Mouse (Mus musculus): ENCODE results near the gene Tnnt3.

Tnnt3 gene

DNA sequence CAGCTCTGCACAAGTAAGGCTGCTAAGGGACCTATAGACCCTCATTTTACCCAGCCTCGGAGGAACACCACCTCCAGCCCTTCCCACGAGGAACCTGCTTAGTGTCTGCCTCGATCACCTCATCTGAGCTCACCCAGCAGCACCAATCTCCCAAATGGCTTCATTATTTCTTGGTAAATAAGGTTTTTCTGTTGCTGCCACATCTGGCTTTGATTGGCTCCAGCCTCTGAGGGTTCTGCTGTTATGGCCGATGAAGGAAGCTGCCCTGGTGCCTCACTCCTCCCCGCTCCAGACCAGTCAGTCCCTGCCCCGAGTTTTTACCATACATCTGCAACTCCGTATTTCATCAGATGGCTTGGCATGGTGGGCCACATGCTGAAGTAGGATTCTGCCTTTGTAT lies 47.3 kb downstream of the Tnnt3 start:
- DNase-seq = no peak

DNA sequence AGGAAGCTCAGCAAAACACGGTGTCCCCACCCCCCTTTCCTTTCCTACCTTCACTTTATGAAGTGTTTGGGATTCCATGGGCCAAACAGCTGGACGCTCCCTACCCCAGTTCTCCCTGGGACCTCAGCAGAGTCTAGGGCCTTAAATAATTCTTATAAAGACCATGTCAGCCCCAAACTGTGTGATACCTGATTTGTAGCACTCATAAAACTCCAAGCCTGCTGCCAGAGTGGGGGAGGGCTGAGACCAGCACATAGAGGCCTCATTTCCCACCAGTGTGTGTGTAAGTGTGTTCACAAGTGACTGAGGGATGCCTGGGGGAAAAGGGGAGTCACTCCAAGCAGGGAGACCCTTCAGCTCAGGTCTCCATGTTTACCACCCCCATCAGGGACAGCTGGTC lies 49.2 kb downstream of the Tnnt3 start:
- DNase-seq = no peak

DNA sequence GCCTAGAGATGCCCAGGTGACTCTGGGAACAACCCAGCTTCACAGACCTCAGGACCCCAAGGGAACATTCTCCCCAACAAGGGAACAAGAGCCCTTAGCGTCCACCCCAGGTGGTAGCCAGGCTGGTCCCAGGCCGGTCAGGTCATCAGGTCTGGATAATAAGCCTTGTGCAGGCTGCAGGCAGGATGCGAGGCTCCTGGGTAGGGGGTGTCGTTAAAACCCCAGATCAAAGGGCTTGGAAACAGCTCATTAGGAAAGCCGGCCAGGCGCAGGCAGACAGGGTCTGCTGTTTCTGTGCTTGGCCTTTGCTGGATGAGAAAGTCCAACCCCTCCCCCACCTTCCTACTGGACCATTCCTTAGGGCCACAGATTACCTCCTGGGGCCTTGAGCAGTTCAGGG lies 50.1 kb downstream of the Tnnt3 start:
- no peak for DNase-seq

DNA sequence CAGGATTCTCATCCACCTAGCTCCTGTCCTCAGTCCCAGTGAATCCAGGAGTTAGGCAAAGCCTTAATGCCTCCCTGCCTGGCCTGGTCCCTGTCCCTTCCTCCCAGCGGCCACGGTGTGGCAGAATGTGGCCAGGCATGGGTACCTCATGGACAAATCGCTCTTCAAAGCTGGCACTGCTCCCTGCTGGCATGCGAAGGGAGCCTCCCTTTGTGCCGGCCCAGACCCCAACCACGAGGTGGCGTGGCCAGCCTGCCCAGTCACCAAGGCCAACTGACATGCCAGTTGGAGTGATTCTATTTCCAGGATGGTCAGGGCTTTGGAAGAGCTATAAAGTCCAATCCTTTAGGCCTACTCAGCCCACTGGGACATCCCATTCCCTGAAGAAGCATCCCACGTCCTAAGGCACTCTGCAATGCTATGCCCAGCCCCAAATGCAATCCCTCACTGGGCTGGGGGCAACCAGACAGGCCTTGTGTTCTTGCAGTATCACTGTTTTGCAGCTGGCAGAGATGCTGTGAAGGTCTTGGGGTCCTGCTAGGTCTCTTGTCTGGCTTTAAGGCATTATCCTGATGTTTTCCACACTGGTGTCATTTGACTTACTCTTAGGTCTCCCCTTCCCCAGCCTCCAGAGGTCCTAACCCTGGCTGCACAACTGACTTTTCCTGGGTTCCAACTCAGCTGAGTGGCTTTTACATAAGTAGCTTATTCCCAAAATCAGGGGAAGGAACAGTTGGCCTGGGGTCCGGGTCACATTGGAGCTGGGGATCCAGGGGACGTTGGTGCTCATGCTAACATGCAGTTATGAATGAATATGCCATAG lies 51.5 kb downstream of the Tnnt3 start:
- DNase-seq = no peak

DNA sequence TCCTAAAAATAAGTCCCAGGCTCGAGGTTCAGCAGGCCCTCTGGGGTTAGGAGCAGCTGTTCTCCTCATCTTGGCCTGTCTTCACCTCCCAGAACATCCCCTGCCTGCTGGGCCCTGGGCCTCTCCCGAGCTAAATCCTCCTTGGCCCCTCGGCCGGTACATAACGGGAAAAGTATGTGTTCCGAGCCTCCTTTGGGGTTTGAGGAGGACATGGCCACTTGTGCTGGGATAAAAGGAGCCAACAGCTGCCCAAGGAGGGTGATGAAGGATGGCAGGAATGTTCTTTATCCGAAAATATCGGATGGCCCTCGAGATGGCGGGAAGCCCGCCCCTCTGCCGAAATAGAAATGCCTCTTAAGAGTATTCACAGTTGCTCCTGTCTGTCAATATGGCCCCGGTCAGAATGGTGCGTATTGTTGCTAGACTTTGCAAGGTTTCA lies 52.3 kb downstream of the Tnnt3 start:
- DNase-seq = no peak

DNA sequence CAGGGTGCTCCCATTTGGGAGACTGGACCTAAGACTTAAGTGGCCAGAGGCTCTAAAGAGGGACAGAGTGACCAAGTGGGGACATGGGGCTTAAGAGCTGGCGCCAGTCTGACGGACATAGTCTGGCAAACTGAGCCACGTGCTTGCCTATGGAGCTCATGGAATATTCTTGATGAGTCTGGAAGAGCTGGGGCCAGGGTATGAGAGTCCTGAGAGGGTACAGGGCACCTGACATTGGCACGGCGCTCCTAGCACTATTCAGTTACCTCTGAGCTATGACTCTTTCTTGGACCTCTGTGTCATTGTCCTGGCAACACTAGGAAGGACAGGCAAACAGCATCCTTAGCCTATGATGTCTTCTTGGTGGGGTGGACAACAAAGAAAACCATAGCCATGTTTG lies 53.1 kb downstream of the Tnnt3 start:
- no peak for DNase-seq

DNA sequence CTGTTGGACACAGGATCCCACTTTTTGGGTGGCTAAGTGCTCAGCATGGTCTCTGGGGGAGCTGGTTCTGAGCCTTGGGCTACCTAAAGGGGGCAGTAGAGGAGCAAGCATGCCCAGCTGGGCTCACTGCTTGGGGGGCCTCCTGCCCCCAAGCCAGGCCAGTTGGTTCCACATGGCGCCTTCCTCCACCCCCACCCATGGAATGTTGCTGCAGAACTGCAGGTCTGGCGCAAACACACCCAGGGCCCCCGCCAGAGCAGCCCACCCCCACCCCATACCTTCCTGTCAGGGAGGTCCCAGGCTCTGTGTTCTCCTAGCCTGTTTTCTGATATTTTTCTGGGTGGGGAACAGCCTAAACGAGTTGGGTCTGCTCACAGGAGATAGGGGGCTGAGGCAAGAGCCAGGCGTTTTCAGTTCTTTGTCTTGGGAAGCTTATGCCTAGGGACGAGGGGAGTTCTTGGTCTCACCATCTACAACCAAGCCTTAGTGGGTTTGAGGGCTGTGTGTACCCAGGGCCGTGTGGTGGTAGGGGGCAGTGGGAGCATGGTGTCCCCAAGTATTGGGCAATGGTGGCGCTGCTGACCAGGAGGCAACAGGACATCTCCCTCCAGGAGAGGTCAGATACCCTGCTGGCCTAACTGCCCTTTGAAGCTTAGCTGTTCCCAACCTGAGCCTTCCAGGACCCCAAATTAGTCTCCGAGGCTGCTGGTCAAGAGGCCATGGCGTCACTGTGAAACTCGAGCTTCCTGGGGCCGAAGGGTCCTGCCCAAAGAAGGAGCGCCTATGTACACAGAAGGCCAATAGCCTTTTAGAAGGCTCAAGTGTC lies 54.2 kb downstream of the Tnnt3 start:
- DNase-seq = no peak

DNA sequence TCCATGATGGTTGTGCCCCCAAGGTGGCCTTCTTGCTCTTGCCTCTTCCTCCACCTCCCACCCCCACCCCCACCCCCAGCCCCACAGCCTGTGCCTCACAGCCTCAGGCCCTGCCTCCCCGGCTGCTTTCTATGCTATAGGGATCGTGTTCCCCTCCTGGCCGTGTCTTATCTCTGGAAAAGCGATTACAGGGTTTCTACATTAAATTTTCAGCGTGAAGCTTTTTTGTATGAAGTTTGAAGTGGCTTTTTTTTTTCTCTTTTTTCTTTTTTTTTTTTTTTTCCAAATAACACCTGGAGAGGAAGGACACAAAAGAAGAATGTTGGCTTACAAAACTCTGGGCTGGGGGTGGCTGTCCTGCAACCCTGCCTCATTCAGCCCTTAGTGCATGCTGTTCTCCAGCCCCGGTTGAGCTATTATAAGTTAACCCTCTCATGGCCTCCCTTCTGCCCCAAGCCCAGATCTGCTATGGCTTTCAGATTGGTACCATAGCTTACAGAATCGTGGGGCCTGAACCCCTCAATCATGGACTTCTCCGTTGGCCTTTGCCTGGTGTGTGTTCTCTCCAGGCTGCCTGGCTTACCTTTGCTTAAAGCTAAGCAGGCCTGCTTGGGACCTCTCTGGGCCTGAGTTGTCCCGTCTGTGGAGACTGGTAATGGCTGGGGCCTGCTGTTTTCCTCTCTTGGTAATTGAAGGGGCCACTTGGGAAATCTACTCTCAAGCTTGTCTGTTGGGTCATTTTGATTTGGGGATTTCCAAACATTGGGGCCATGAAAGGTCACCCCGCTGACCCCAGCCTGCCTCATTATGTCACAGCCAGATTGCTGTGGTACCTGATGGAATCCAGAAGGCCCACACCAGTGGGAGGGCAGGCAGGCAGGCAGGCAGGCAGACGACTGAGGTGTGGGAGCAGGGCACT lies 55.0 kb downstream of the Tnnt3 start:
- no peak for DNase-seq

DNA sequence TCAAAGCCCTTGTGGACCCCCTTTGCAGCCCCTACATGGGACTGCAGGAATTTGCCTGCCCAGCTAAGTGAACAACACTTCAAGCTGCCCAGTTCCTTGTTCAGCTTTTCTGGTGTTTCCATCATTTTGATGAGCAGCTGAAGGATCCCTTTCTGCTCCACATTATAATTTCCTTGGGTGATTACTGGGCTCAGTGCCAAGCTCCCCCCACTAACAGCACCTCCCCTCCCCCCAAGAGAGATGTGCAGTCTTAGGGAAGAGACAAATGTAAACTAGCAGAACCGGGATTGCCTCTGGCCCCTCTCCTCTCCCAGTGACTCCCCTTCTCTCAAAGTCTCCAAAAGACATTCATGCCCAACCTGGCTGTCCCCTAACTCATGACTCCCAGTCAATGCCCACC lies 56.0 kb downstream of the Tnnt3 start:
- DNase-seq = no peak

DNA sequence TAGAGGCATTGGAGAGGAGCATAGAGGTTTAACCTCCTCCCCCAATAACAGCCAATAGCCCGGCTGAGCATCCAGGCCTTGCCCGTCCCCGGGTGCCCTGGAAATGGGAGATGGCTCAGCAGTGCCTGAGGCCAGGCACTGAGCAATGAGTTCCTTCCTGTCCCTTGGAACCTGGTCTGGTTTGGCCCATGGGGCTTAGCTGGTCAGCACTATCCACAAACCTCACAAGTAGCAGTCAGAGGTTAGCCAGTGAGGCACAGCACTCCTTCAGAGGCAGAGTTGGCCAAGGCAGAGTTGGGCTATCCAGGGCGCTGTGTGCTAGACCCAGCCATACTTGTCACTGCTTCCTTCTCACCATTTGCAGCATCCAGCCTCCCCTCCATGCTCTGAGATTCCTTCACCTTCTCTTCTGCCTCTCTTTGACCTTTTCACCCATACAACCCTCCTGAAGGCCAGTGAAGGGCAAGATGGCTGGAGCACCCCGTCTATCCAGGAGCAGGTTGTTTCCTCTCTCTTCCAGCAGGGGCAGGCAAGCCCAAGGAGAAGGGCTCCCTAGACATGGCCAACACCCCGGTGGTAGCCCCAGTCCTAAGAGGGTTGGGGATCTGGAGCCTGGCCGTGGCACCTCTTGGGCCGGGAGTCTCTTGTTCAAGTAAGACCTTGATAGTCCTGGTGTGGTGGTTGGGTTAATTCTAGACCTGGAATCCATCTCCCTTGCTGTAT lies 56.9 kb downstream of the Tnnt3 start:
- DNase-seq = no peak

DNA sequence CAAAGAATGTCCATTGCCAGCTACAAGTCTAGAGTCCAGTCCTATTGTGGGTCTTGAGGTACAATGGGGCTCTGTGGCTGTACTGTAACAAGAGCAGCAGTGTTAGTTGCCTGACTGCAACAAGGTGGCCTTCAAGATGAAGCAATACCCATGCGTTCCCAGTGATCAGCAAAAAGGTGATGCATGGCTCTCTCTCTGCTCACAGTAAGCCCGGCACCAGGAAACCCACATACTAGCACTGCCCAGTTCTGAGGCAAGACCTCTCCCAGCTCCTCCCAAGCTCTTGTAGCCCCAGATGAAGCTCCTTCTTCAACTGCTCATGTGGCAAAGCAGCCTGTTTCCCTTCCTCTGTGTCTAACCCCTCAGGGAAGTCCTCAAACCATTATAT lies 57.4 kb downstream of the Tnnt3 start:
- no peak for DNase-seq

DNA sequence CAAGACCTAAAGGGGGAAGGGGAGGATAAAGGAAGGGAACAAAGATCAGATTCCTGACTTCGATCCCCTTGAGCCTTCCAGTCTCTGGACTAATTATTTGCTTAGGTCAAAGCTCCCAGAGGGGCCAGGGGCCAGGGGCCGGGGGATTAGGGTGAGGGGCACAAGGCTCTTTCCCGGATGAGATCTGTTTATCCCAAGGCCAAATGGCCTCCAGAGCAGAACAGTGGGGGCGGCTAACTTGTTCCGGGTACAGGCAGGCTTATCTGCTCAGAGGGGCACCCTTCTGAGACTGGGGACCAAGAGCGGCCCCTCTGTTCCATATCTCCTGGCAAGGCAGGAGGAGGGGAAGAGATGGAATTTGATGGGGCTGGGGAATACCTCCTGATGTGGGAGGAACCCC lies 59.1 kb downstream of the Tnnt3 start:
- no peak for DNase-seq

DNA sequence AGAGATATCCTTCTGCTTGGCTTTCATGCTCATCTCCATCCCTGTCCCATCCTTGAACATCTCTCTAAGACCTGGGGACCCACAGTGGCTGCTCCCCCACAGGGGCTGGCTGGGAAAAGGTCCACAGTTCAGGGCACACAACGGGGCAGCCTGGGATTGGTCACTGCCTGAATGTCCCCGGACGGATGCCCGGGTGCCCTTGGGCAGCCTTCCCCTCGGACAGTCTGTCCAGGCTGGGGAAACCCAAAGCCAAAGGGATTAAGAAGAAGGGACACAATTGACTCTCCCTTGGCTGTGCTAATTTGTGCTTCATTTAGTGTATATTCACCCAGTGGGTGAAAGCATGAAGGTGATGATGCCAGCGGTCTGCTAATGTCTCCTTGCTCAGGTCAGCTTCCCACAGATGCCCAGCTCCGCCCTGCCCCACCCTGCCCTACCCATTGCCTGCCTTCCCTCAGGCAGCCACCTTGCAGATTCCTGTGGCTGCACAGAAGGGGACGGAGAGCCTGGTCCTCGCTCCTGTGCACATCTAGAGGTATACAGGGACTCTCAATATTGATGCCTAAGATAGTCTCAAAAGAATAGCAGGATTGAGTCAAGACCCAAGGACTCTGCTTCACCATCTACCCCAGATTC lies 60.0 kb downstream of the Tnnt3 start:
- DNase-seq = no peak

DNA sequence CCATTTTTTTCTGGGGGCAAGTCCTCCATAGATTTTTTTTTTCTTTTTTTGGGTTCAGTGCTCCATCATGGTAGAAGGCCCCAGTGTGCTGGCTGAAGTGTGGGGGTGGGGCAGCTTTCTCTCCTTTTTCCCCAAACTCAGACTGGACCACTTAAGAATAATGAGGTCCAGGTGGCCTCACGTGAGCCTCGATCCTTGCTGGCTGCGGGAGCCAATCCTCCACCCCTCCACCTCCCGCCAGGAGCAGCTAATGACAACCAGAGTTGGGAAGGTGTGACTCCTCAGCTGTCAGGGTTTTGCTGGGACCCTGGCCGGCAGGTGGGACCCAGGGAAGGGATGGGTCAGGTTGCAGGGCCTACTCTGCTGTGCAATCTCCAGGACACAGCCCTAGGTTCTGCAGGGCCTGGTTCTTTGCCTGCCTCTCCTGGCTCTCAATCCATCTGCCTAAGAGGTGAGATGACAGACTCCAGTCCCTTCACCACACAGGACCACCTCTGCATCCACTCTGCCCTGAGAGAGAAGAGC lies 61.1 kb downstream of the Tnnt3 start:
- DNase-seq = no peak

DNA sequence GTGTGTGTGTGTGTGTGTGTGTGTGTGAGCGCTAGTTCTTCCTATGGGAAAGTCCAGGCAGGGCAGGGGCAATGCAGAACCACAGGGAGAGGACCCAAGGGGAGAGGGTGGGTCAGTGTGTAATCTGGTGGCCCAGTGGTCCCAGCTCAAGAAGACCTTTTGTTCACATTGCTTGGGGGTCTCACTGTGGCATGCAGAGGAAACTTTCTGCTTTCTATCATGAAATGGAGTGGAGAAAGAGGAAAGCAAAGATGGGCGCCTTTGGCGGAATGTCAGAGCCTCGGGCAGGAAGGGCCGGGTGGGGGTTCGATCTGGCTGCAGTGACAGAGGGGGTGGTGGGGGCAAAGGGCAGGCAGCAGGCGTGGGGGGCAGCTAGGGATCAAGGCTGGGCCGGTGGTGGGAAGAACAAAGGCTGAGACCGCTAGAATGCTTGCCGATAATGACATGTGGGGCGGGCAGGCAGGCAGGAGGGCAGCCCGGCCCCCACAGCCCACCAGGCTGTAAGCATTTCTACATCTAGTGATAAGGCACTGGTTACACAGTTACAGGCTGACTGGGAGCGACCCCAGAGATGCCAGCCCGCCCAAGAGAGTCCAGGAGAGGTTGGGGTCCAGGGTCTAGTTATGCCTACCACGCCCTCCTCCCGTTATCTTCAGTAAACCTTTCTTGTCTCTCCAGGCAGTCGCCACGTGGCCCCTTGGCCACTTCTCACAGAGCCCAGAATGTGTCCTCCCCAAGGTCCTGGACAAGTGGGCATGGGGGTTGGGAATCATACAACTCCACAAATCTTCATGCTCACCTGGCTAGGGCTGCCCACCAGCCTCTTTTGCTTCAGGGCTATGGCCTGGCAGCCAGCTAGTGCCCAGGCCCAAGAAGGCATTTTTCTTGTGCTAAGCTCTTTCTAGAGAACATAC lies 62.6 kb downstream of the Tnnt3 start:
- no peak for DNase-seq

DNA sequence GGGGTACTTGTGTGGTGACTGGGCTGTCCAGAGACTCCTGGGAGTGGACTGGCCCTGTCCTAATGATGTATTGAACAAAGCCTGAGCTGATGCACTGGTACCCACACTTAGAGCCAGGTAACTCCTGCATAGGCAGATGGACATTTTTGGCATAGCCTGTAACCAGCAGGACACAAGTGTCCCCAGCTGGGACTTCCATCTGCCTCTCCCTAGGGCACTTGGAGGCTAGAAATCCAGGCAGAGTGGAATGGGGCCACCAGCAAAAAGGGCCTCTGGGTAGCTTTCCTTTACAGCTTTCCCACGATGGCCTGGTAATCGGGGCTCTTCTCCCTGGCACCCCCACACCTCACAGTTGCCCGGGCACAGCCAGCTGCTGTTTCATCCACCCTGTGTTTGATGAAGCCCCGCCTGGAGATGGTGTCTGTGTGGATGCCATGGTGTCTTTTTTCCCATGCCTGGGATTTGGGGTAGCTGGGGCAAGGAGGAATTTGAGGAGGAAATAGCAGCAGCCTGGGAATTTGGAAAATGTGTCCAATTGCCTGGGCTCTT lies 63.3 kb downstream of the Tnnt3 start:
- no peak for DNase-seq

DNA sequence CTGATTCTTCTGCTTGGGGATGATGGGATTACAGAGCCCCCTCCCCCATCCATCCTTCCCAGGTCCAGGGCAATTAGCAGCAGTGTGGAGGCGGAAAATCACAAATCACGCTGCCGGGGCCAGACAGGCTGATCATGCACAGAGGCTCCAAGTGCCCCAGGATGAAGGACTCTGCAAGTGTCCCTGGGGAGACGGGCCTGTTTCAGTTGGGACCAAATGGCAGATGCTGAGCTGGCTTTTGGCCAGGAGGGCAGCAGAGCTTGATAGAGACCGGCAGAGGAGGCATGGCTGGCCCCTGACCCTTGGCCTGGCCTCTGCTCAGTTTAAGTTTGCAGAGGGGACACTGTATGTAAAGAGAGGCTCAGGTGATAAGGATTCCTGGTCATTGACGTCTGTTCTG lies 64.5 kb downstream of the Tnnt3 start:
- DNase-seq = no peak

DNA sequence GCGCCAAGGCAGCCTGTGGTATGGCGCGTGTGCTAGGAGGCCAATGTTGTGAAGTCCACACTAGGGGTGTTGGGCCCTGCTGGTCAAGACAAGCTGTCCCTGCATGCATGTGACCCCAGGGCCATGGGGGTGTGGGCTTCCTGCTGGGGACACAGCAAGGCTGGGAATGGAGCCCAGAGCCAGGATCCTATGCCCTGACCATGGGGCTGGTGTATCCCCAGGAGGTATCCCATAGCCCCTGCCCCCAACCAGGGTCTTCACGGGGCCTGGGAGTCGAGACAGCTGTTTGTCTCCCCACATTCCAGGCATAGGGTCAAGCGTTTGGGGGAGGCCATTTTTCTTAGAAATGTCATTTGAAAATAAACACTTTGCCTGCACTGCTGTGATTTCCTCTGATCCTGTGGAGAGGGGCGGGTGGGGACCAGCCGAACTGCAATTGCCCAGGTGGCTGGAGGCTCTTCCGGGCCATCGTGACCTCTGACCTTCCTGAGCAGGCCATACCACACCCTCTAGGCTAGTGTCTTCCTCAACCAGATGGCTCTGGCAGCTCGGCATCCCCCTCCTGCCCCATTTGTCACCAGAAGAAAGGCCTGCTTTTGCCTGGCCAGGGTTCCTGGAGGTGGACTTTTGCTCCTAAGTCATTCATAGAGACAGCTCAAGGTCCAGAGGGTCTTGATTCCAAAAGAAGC lies 66.5 kb downstream of the Tnnt3 start:
- DNase-seq = no peak
